Mouse (Mus musculus) liver, postnatal 0 days (tissue): ENCODE measurements around the gene Timp3.

ENCODE experiments used
- CTCF ChIP-seq: sonication (generic); IDR thresholded peaks from 2 replicates; pipeline ENCODE4 v1.5.1; 2016; ENCODE audit warnings: antibody characterized with exemption, low read depth
- EP300 ChIP-seq: IDR thresholded peaks from 2 replicates; pipeline ENCODE4 v1.6.1; 2016; ENCODE audit warnings: antibody characterized with exemption, low read depth, mild to moderate bottlenecking

- TF ChIP-seq CTCF (no peak), EP300 (no peak)
Measured at GRCm38 (mm10) chr10:86365632-86366092, 65.5 kb downstream of the Timp3 start.
